Mouse (Mus musculus) cortical plate, adult 2 months (tissue): ENCODE data around the gene Zdhhc22.

ENCODE experiments used
- CTCF ChIP-seq: fragments of 200-500 bp; IDR thresholded peaks from 2 replicates; pipeline ENCODE4 v1.5.1; 2011; ENCODE audit warnings: mild to moderate bottlenecking, control low read depth, low read length; ENCODE audit not compliant: insufficient read depth; ENCODE audit errors: extremely low read depth
- POLR2A ChIP-seq: fragments of 200-500 bp; IDR thresholded peaks from 2 replicates; pipeline ENCODE4 v1.6.1; 2011; ENCODE audit warnings: mild to moderate bottlenecking, low read length, control low read depth; ENCODE audit not compliant: insufficient read depth; ENCODE audit errors: extremely low read depth

DNA sequence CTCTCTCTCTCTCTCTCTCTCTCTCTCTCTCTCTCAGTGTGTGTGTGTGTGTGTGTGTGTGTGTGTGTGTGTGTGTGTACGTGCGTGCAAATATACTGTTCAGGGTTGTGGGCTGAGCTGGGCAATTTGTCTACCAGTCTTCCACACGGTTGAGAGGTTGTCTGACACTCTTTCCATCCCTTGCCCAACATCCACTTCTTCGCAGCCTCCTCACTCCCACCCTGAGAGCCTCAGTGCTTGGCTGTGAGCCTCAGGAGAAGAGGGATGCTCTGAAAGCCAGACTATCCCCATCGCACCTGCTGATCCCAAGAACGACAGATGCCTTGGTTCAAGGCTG is 10.6 kb upstream of the Zdhhc22 start:
- TF ChIP-seq POLR2A (no peak), CTCF (0 out of 2 replicates have a peak, but pooled peaks have one; percentile 6)
